ENCODE assay signal across 20 mouse cellular contexts in the genomic region with DNA sequence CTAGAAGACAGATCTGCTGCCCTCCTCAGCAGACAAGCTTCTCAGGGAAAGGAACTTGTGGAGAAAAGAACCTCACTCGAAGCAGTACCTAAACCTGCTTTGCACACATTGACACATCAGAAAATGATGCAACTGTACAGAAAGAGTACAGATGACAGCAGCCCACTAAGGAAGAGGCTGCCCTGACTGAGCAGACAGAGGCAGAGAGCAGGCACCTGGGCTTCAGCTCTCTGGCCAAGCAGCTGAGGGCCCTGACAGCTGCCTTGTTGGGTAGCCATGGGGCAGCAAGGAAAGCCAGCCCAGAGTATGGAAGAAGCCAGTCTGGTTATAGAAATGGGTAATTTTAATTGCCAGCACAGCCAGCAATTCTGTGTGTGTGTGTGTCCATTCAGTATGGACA.
DNase-seq lines count a peak whose midpoint lies in the region; ATAC-seq and TF ChIP-seq lines count a peak whose summit lies in the region.
"Had no signal": no experiment of that assay in that cellular context is flagged by ENCODE, and none has a peak within 500 bp of the region (broad histone marks: within the 10 kb centered on the region; RNA-seq: fewer than 3 reads in every experiment).

No protein-coding gene starts in this region.

- no peak overlapping the region for H3K4me3 ChIP-seq in layer of hippocampus, adult 2 months
- H3K4me3 ChIP-seq: embryonic facial prominence, embryonic 15.5 days; hindbrain, embryonic 15.5 days; neural tube, embryonic 13.5 days had no signal

- intact Hi-C loops in heart, postnatal 36 days (cut with DNase I), result loop anchor here (5.0 kb wide), 1 partner anchor 36 kb away; no protein-coding TSS in a partner anchor

- no peak for TF ChIP-seq CTCF in layer of hippocampus, adult 2 months (conservative IDR thresholded peaks at IDR 0.05)

- ATAC-seq in megakaryocyte-erythroid progenitor cell, adult 5-6 weeks (replicated peaks; ENCODE audit: low FRiP score, low TSS enrichment, poor library complexity, severe bottlenecking), result no peak

- peak overlapping the region; percentile 59 for H3K27ac ChIP-seq in layer of hippocampus, adult 2 months
- H3K27ac ChIP-seq: embryonic facial prominence, embryonic 15.5 days; hindbrain, embryonic 15.5 days; neural tube, embryonic 13.5 days had no signal

- DNase-seq in heart, adult 11 months, result peak; percentile 55
- no peak for DNase-seq in heart, postnatal 36 days
- DNase-seq in layer of hippocampus, adult 2 months (ENCODE audit: low spot score in 2 of 2), result no peak
- DNase-seq in layer of hippocampus, adult 18-20 months (ENCODE audit: low spot score in 2 of 2), result no peak
- DNase-seq in 3T3-L1 (ENCODE audit: low read depth, low spot score), result peak; percentile 29
- peak; percentile 33 for DNase-seq in NIH3T3 (ENCODE audit: low read depth)
- no peak for DNase-seq in cerebellum, postnatal 10 days
- DNase-seq: adrenal gland, postnatal 25 days; cerebellum, adult 9-10 months; heart, postnatal 14 days; kidney, adult 9 months; lung, adult 2 months; lung, postnatal 14 days; midbrain, embryonic 14.5 days; right cerebral cortex, postnatal 4 days; thymus, postnatal 14 days had no signal

Comparison
In these comparisons a context has a peak if more than half of its experiments do, and no peak if none do; other contexts are left out.
1. DNase-seq: peak in heart, adult 11 months (single experiment), 3T3-L1 (single experiment) and NIH3T3 (single experiment); none in heart, postnatal 36 days (0 of 2), layer of hippocampus, adult 2 months (0 of 2), layer of hippocampus, adult 18-20 months (0 of 2) and cerebellum, postnatal 10 days (0 of 2).